Mouse (Mus musculus): ENCODE measurements at regions not wholly inside any gene's neighbourhood (a gene's known extent, or its start where the extent isn't known, plus 50 kb on each side); places are given as distances from the start of the nearest gene placed in this dataset.

GRCm38 (mm10) chr13:107573499-107574355 is 470.5 kb upstream of the Smim15 start:
- TF ChIP-seq POLR2A (IDR thresholded peaks at IDR 0.05; ENCODE audit: borderline replicate concordance, insufficient read depth, low read length) (no peak), CTCF (IDR thresholded peaks at IDR 0.05; ENCODE audit: borderline replicate concordance, insufficient read depth, low read depth, low read length) (no peak)

Measured in cerebellum, adult 2 months (tissue).